Mouse (Mus musculus) MN1 (cell line): ENCODE data around the gene Acp1.

Source experiments
- DNase-seq: peaks from one replicate; pipeline ENCODE4 v3.0.0-alpha.2; 2016; ENCODE audit warnings: low spot score

Acp1 gene

DNA sequence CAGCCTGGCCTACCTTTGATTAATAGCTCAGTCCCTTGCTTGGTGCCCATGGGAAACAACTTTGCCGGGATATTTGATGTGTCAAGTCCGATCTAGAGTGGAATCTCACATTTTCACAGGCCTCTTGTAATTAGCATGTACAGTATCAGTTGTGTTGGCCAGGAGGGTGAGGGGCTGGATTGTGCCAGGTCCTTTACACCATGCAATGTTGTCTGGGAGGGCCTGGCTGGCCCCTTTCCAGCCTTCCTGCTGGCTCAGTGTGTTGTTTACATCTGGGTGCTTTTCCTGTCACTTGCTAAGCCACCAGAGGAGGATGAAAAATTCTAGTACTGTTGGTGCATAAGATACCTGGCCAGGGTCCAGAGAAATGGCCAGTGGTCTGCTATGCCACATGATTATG lies 47.0 kb downstream of the Acp1 start:
- DNase-seq: no peak

DNA sequence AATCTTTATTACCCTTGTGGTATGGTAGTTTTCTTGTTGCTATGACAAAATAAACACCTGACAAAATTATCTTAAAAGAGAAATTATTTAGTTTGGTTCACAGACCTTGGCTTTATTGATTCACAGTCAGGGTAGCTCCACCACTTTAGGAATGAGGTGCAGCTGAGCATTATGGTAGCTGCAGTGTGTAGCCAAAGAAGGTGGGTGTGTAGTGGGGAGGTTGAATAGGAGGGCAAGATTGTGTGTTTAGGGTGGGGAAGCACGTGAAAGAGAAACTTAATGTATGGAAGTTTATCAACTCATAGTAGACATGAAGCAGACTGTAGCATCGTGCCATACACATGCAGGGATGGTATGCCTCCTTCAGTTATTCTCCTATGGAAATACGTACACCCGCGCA lies 55.2 kb downstream of the Acp1 start:
- no peak for DNase-seq

- no peak for DNase-seq
These were observed 55.8 kb downstream of the Acp1 start for GRCm38 (mm10) chr12:30855442-30856159.

- DNase-seq: no peak
These were observed 59.5 kb downstream of the Acp1 start for GRCm38 (mm10) chr12:30851871-30852270.

DNA sequence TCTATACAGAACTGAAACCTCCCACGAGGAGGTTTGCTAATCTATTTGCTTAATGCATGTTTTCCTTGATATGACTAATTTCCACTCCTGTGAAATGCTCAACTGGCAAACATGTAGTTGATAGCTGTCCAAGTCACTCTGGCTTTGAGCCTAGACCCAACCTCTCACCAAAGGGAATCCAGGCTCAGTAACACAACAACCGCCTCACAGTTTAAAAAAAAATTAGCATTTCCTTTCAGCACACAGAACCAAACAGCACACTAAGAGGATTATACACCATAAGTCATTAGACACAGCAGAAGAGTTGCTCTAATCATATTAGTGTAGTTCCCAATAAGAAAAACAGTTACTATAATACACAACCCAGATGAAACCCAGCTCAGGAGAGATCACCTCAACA lies 60.5 kb downstream of the Acp1 start:
- no peak for DNase-seq

DNA sequence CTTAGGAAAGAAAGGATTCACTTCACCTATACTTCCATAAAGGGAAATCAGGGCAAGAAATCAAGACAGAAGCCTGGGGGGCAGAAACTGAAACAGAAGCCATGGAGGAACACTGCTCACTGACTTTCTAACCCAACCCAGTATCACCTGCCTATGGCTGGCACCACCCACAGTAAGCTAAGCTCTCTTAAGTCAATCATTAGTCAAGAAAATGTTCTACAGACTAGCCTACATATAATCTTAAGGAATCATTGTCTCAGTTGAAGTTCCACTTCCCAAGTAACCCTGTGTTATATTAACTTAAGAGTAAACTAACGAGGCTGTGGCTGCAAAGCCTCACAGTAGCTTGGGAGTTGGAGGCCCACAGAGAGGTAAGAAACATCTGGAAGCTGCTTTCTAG lies 62.9 kb downstream of the Acp1 start:
- no peak for DNase-seq
